Mouse (Mus musculus) C2C12 (cell line): ENCODE results near the gene Als2cr12.

Experiments used
- CTCF ChIP-seq: IDR thresholded peaks from one replicate; pipeline ENCODE4 v1.5.1; 2011; ENCODE audit not compliant: control insufficient read depth, insufficient read depth, insufficient read length
- MYOD1 ChIP-seq: IDR thresholded peaks from one replicate; pipeline ENCODE4 v1.6.1; 2011; ENCODE audit warnings: low read depth; ENCODE audit not compliant: control insufficient read depth, insufficient read length

DNA sequence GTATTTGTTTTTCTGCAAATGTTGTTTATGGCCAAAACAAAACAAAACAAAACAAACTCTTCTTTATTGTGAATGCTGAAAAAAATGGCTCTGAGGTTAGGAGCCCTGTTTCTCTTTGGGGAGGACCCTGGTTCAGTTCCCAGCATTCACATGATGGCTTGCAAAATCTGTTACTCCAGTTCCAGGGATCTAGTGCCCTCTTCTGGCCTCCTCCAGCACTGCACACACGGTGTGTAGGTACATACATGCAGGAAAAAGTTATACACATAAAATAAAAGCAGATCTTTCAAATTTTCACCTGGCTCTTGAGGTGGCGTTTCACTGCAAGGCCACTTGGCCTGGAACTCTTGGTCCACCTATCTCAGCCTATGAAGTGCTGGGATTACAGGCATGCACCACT lies 77.0 kb downstream of the Als2cr12 start:
- no peak for TF ChIP-seq CTCF
- no peak for TF ChIP-seq MYOD1
